Mouse (Mus musculus) stomach, postnatal 0 days (tissue): ENCODE results near the gene Thsd4.

Experiments
- CTCF ChIP-seq: IDR thresholded peaks from 2 replicates; pipeline ENCODE4 v1.5.1; 2016; ENCODE audit warnings: antibody characterized with exemption, low read depth, mild to moderate bottlenecking, moderate library complexity
- EP300 ChIP-seq: optimal IDR thresholded peaks from 2 replicates; pipeline ENCODE3; 2016; ENCODE audit warnings: antibody characterized with exemption

- TF ChIP-seq EP300 = no peak
- TF ChIP-seq CTCF = no peak
Measured at GRCm38 (mm10) chr9:60488816-60489215, 33.0 kb downstream of the Thsd4 start.
